Mouse (Mus musculus) midbrain, postnatal 0 days (tissue): ENCODE measurements at regions not wholly inside any gene's neighbourhood (a gene's known extent, or its start where the extent isn't known, plus 50 kb on each side); places are given as distances from the start of the nearest gene placed in this dataset.

ENCODE experiments used
- ATAC-seq: fragments of 200-750 bp; cut with Nextera tagmentation; 2 replicates; pipeline ENCODE4 v1.8.0; 2017; ENCODE audit warnings: moderate number of reproducible peaks, mild to moderate bottlenecking, moderate TSS enrichment, moderate library complexity; ENCODE audit not compliant: low FRiP score
- DNase-seq: peaks from one replicate; pipeline ENCODE4 v3.0.0-alpha.2; 2015; ENCODE audit warnings: low spot score
- H3K27ac ChIP-seq: fragments of 300-500 bp; sonication (generic); 2 replicates; pipeline ENCODE4 v1.5.1; 2014; ENCODE audit warnings: low read depth, mild to moderate bottlenecking, low read length, mixed read lengths
- H3K27me3 ChIP-seq: fragments of 300-500 bp; sonication (generic); 2 replicates; pipeline ENCODE4 v1.6.1; 2014; ENCODE audit warnings: low read length, control low read depth, mixed read lengths; ENCODE audit not compliant: insufficient read depth
- H3K36me3 ChIP-seq: fragments of 300-500 bp; sonication (generic); 2 replicates; pipeline ENCODE4 v1.6.1; 2014; ENCODE audit warnings: low read length, control low read depth, mixed read lengths; ENCODE audit not compliant: insufficient read depth
- H3K4me1 ChIP-seq: fragments of 300-500 bp; sonication (generic); 2 replicates; pipeline ENCODE4 v1.6.1; 2014; ENCODE audit warnings: mild to moderate bottlenecking, control low read depth, antibody characterized with exemption, low read length, mixed read lengths; ENCODE audit not compliant: insufficient read depth
- H3K4me2 ChIP-seq: fragments of 300-500 bp; sonication (generic); 2 replicates; pipeline ENCODE4 v1.6.1; 2014; ENCODE audit warnings: low read depth, mild to moderate bottlenecking, low read length, mixed read lengths; ENCODE audit not compliant: poor library complexity, severe bottlenecking
- H3K4me3 ChIP-seq: fragments of 300-500 bp; sonication (generic); 2 replicates; pipeline ENCODE4 v1.5.1; 2014; ENCODE audit warnings: low read depth, mild to moderate bottlenecking, low read length, moderate library complexity
- H3K9ac ChIP-seq: fragments of 300-500 bp; sonication (generic); replicated peaks from 2 replicates; pipeline ENCODE4 v1.6.1; 2014; ENCODE audit warnings: mild to moderate bottlenecking, low read length, moderate library complexity, mixed read lengths; ENCODE audit not compliant: poor library complexity, severe bottlenecking
- H3K9me3 ChIP-seq: fragments of 300-500 bp; sonication (generic); 2 replicates; pipeline ENCODE4 v1.6.1; 2016; ENCODE audit warnings: low read length, control low read depth
- CTCF ChIP-seq: IDR thresholded peaks from 2 replicates; pipeline ENCODE4 v1.5.1; 2016; ENCODE audit warnings: antibody characterized with exemption, mild to moderate bottlenecking
- WGBS: fragments of 180-500 bp; shearing (Covaris S2); extraction: QIAGEN DNeasy Blood & Tissue Kit; methylation state at CpG from one replicate; pipeline ENCODE4 v1.1.7; 2014; 5-methylcytosine and 5-hydroxymethylcytosine counted together

DNA sequence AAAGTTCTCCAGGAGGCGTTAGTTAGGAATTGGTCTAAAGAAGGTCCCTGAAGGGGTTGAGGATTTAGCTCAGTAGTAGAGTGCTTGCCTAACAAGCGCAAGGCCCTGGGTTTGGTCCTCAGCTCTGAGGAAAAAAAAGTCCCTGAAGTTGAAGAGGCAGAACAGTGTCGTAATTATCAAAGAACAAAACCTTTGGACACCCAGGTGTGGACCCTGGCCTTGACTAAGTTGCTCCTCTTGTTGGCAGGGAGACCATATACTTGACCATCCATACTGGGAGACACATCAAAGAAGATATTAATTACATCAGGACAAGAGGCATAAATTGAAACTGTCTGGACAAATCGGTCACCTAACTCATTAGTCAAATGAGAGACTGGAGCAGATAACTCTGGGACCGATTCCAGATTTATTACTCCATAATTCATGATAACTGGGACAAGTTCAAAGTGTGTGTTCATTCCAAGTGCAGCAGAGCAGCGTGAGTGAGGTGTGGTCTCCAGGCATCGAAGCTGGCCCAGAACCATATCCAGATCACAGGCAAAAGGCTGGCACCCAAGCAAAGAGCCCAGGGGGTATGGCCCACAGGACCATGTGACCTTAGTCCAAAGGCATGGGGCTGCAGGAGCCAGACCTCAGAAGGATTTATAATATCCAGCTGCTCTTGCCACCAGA is 652.9 kb upstream of the Gm19410 start:
- H3K4me3 ChIP-seq, result no peak overlapping the region
- ATAC-seq (no peak), DNase-seq (no peak)
- H3K9ac ChIP-seq, result no peak overlapping the region
- H3K9me3 ChIP-seq, result no peaks in the 10 kb centered on the region
- no peaks in the 10 kb centered on the region for H3K27me3 ChIP-seq
- 79% methylated on average over 7 of the region's 7 CpGs for WGBS
- no peak overlapping the region for H3K27ac ChIP-seq
- no peaks in the 10 kb centered on the region for H3K36me3 ChIP-seq
- no peak for TF ChIP-seq CTCF
- H3K4me1 ChIP-seq, result no peaks in the 10 kb centered on the region
- no peak overlapping the region for H3K4me2 ChIP-seq

DNA sequence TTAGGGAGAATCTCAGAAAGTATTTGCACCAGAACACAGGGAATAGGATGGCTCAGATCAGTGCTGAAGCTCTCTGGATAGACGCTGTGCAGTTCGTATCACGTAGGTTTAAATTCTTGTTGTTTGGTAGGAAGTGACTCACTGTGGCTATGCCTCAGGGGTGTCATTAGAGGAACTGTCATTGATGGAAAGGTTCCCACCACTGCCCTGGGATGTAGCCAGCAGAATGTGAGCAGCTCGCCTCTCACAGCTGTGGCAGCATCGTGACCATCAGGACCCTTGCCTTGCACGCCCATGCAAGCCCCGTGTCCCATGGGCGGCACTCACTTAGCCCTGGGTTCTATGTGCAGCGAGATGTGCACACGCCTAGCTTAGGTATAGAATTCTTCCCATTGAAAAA is 651.6 kb upstream of the Gm19410 start:
- no peak for DNase-seq
- Histone ChIP-seq H3K4me3 (no peak overlapping the region), H3K27ac (no peak overlapping the region), H3K4me1 (no peaks in the 10 kb centered on the region), H3K9me3 (no peaks in the 10 kb centered on the region), H3K4me2 (no peak overlapping the region), H3K9ac (no peak overlapping the region), H3K36me3 (no peaks in the 10 kb centered on the region), H3K27me3 (no peaks in the 10 kb centered on the region)
- 84% methylated on average over 10 of the region's 10 CpGs for WGBS
- TF ChIP-seq CTCF, result no peak
- ATAC-seq, result no peak

DNA sequence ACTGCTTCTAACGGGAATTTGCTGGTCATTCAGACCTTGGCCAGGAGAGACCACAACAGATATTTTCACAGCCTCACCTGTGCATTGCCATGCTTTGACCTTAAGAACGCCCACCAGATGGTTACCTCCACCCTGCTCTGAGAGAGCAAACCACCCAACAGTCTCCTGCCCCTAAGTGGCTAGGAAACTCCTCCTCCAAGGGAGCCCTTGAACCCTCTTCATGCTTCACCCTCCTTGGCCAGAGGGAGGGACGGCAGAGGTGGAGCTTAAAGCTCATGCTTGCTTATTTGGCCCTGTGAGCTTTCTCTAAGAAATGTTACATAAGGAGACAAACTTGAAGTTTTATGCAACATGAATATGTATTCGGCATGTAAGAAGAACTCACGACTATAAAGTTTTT is 645.0 kb upstream of the Gm19410 start:
- TF ChIP-seq CTCF, result no peak

DNA sequence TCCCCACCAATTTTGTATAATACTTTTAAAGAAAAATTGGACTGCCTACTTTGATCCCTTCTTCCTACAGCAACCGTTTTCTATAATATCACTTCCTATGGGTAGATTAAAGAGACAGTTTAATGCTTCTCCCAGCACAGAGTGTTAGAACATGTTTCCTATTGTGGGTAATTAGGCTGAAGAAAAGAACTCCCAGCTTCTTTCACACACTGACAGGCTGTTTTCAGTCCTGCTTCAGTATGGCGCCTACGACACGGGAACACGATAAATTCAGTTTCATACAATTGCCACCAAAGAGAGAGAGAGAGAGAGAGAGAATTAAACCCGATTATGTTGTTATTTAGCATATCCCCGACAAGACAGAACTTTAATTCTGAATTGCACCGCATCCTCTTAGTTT is 644.5 kb upstream of the Gm19410 start:
- no peak for TF ChIP-seq CTCF
- ATAC-seq, result no peak
- no peak overlapping the region for H3K4me3 ChIP-seq
- no peaks in the 10 kb centered on the region for H3K9me3 ChIP-seq
- H3K4me2 ChIP-seq, result no peak overlapping the region
- H3K27me3 ChIP-seq, result no peaks in the 10 kb centered on the region
- H3K9ac ChIP-seq, result no peak overlapping the region
- H3K4me1 ChIP-seq, result no peaks in the 10 kb centered on the region
- no peaks in the 10 kb centered on the region for H3K36me3 ChIP-seq
- 73% methylated on average over 8 of the region's 8 CpGs for WGBS
- H3K27ac ChIP-seq, result no peak overlapping the region
- no peak for DNase-seq

More for the DNA sequence above, 645.0 kb upstream of the Gm19410 start:
- Histone ChIP-seq H3K4me3 (no peak overlapping the region), H3K27me3 (no peaks in the 10 kb centered on the region), H3K9ac (no peak overlapping the region), H3K27ac (no peak overlapping the region), H3K36me3 (no peaks in the 10 kb centered on the region), H3K4me1 (no peaks in the 10 kb centered on the region), H3K4me2 (no peak overlapping the region), H3K9me3 (no peaks in the 10 kb centered on the region)
- no peak for ATAC-seq
- 75% methylated on average over 5 of the region's 5 CpGs for WGBS
- DNase-seq, result no peak

DNA sequence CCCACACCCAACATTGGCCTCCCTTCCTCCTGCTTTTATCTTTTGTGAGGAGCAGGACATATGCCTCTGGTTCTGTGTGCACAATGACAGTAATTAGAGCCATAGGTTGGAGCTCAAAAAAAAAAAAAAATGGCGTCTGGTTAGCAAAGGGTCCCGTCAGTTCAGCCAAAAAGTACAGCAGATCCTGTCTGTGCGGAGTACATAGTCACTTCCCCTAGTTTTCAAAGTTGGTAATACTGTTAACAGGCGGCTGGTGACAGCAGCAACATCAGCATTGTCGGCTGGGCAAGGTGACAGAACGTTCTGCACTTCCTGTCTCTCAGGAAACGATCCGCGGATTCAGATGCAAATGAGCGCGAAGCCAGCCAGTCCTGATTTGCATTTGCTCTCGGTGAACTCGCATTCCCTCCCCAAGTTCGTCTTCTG is 642.4 kb upstream of the Gm19410 start:
- peak overlapping the region; percentile 38 for H3K4me2 ChIP-seq
- no peaks in the 10 kb centered on the region for H3K9me3 ChIP-seq
- ATAC-seq (no peak), DNase-seq (peak; percentile 73)
- H3K27me3 ChIP-seq, result no peaks in the 10 kb centered on the region
- 3% methylated on average over 14 of the region's 14 CpGs for WGBS
- H3K27ac ChIP-seq, result no peak overlapping the region
- no peak overlapping the region for H3K9ac ChIP-seq
- H3K4me3 ChIP-seq, result peak overlapping the region; percentile 19
- H3K4me1 ChIP-seq, result no peaks in the 10 kb centered on the region
- H3K36me3 ChIP-seq, result no peaks in the 10 kb centered on the region
- TF ChIP-seq CTCF, result peak; percentile 4; the same call in 1 of the 2 replicates

DNA sequence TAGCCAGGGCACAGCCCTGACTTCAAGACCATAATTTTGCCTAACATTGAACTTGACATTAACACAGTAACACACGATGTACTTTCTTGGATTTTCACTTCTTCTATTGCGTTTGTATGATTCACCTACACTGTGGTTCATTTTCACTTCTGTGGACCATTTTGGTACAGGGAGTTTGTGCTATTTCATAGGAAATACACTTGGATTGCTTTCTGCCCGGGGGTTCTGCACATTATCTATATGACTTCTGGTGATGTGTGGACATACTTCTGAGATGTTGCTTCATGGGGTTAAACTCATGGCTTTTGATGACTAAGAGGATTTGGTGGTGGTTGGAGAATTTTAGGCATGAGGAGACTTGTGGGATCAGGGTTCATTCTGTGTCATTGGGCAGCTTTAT is 640.4 kb upstream of the Gm19410 start:
- H3K27me3 ChIP-seq, result no peaks in the 10 kb centered on the region
- DNase-seq (no peak), ATAC-seq (no peak)
- 90% methylated on average over 3 of the region's 3 CpGs for WGBS
- no peaks in the 10 kb centered on the region for H3K4me1 ChIP-seq
- no peak overlapping the region for H3K4me3 ChIP-seq
- H3K9me3 ChIP-seq, result no peaks in the 10 kb centered on the region
- H3K9ac ChIP-seq, result no peak overlapping the region
- no peak overlapping the region for H3K4me2 ChIP-seq
- no peaks in the 10 kb centered on the region for H3K36me3 ChIP-seq
- H3K27ac ChIP-seq, result no peak overlapping the region
- no peak for TF ChIP-seq CTCF
